Mouse (Mus musculus) telencephalon, adult 2 months (tissue): Measurements from ENCODE around the gene Plppr3.
"Not testable (repeated sequence)": the region's sequence is repeated elsewhere in the genome, so short reads cannot be mapped to it uniquely, and the experiment has no call there.

Experiments used
- DNase-seq: peaks from one replicate; pipeline ENCODE4 v3.0.0-alpha.2; 2011; ENCODE audit warnings: low read depth, low spot score

The Plppr3 gene

DNA sequence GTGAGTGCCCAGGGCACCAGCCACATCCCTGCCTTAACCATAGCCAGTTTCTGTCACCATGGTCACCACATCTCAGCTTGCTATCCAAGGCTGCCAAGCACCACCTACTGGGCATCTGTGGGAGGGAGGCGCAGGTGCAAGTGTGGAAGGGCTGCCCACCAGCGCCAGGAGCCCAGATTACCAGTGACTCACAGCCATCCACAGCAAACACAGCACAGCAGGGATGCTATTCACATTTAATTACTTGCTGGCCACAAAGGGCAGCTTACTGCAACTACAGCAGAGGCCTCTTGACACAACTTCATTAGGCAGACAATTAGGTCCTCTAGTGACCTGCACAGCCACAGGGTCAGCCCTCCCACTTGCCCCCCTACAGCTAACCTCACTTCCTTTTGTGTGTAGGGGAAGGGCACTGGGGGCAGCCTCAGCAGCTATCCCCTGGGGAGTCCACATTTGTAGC is 26.5 kb upstream of the Plppr3 start:
- DNase-seq: peak; percentile 87

DNA sequence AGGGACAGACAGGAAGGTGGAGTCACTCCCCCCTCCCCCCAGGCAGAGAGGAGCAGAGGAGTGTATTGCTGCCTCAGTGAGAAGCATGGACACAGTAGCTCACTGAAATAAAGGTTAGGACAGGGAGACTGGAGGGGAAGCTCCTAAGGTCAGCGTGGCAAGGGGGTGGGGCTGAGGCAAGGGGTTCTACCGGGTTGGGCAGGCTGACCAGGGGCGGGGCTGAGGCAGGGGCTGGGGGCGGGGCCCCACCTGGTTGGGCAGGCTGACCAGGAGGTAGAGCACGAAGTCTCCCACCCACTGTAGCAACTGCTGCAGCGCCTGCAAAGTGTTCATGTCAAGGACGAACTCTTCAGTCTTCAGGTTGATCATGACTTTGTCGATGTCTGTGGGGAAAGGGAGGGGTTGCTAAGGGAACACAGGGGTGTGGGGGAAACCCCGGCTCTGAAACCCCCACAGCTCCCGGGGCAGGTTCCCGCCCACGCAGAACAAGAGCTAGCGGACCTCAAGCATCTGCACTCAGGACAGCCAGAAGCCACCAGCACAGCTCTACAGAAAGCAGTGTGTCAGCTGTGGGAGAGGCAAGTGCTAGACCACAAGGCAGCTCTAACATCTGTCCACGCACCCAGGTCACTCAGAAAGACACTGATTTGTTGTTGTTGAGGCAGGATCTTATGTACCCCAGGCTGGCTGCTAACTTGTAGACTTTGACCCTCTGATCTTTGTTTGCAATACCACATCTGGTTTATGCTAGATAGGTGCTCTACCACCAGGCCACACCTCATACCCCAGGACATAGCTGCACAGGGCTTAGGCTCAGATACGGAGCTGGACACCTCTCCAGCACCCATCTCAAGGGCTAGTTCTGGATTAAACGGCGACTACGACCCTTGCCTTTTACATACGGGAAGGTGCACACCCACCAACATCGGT is 23.1 kb upstream of the Plppr3 start:
- no peak for DNase-seq

DNA sequence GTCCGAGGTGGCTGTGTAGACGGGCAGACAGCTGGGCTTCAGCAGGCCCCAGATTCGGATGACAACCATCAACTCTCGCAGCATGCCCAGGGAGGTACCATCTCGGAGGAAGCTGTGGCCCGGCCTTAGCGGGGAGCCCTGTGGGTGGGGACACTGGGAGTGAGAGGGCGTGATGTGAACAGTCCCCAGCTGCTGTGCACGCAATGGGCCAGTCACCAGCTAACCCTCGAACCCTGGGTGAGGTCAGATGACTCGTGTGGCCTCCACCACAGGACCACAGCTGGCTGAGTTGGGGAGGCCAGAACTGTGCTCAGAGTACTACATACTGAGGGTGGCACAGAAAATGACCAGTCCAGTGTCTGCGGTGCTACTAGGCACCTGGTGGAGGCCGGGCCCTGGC is 22.4 kb upstream of the Plppr3 start:
- DNase-seq: no peak

DNA sequence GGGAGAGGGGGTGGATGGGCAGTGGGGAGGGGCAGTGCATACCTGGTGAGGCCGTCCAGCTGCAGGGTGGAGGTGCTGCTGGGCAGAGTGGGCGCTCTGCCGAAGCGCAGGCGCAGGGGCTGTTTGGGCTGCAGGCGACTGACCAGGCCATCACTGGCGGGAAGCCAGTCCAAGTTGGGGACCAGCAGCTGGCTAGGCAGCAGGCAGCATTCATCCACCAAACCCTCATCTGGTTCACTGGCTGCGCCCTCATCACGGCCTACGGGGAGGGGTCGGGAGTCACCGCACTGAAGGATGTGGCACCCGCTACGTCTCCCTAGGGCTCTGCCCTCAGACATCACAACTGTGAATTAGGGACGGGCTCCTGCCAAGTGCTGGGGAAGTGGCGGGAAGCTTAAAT is 21.9 kb upstream of the Plppr3 start:
- DNase-seq: no peak

DNA sequence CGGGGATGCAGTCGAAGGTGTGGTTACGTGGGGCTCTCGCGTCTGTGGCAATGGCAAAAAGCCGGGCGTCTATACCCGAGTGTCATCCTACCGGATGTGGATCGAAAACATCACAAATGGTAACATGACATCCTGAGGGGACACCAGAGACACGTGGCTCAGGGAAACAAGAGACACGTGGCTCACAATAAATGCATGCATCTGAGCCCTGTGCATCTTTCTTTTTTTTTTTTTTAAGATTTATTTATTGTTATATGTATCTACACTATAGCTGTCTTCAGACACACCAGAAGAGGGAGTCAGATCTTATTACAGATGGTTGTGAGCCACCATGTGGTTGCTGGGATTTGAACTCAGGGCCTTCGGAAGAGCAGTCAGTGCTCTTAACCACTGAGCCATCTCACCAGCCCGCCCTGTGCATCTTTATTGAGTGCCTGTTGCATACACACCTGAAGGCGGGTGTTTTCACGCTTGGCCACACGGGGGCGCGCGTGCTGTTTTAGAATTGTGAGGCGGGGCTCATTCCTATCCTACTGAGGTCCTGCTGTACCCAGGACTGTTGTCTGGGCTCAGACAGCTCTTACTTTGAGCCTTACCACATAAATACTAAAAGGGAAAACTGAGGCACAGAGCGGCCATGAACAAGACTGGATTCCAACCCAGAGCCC is 18.2 kb upstream of the Plppr3 start:
- not testable (repeated sequence) for DNase-seq

DNA sequence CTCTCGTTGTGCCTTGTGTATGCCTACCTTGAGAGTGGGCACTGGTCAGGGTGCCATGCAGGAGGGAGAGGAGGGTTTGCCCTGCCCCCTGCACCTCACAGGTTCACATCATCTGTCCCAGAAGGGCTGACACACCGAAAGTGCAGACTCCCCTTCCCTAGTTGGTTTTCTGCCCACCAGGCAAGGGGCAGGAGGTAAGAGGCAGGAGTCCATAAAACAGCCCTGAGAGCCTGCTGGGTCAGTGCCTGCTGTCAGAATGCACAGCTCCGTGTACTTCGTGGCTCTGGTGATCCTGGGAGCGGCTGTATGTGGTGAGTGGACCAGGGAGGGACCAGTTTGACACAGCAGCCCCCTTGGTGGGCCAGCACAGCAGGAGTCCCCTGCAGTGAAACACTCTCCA is 16.2 kb upstream of the Plppr3 start, which contains the start of gene Cfd:
Cfd (plus strand) TSS at position 184 of the 400 bp plus-strand sequence.
- no peak for DNase-seq

DNA sequence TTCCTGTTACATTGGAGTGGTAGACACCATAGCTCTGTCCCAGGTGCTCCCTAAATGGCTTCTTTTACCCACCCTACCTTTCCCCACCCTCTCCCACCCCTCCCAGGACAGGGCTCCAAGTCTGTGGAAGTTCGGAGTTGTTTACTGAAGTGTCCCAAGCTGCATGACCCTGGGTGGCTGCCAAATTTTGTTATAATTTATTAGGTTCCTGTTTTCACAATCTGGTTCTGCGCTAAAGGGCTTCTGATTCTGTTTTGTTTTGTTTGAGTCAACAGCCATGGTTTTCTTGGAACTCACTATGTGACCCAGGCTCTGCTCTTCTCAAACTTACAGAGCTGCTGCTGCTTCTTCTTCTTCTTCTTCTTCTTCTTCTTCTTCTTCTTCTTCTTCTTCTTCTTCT is 15.0 kb upstream of the Plppr3 start:
- no peak for DNase-seq

DNA sequence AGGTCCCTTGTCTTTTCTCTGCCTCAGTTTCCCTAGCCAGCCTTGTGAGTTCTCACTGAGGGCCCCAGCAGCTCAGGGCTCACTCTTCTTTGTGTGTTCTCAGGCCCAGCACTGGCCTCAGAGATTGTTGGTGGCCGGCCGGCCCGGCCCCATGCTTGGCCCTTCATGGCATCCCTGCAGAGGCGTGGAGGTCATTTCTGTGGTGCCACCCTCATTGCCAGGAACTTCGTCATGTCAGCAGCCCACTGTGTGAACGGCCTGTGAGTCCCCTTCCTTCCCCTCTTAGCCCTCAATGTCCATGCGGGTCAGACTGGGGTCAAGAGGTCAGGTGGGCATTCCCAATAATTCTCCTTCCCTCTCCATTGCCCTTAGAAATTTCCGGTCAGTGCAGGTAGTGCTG is 12.2 kb upstream of the Plppr3 start:
- DNase-seq: no peak

DNA sequence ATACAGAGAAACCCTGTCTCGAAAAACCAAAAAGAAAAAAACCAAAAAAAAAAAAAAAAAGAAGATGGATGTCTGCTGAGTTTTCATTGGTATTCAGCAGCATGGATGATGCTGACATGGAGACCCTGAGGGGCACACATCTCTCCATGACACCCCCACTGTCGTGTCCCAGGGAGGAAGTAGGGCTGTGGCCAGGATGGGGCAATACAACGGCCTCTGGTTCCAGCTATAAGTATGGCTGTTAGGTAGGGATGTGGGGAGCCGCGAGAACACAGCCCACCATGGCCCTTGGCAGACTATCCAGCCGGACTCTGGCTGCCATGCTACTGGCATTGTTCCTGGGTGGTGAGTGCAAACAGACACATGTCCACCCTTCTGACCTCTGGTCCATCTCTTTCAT is 11.6 kb upstream of the Plppr3 start, which contains the start of gene Elane:
Elane (plus strand) TSS at position 194 of the 400 bp plus-strand sequence.
- no peak for DNase-seq

DNA sequence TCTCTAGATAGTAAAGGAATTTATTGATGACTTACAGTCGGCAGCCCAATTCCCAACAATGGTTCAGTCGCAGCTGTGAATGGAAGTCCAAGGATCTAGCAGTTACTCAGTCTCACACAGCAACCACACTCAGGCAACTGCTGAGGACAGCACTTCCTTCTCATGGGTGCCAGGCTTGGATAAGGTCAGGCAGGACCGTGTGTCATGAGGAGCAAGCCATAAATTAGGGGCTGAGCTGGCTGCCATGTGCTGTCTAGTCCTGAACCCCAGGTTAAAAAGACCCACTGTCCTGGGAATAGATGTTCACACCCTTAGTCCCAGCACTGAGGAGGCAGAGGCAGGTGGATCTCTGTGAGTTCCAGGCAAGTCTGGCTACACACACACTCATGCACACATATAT is 10.5 kb upstream of the Plppr3 start:
- DNase-seq: not testable (repeated sequence)

DNA sequence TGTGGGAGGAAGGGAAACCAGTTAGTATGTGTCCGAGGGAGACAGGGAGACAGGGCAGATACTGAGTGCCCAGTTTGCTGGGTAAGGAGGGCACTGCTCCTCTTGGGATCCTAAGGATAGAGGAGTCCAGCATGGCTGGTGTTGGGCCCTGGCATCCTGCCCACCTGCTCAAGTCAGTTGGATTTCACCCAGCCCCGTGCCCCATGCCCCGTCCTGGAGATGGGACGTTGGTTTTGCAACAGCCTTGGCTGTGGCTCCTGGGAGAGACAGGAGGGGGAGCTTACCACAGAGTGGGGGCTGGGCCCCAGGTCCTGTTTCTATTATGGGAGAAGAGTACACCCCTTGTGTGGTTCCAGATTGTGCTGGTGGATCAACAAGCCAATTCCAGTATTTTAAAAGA is 10.0 kb upstream of the Plppr3 start:
- no peak for DNase-seq

DNA sequence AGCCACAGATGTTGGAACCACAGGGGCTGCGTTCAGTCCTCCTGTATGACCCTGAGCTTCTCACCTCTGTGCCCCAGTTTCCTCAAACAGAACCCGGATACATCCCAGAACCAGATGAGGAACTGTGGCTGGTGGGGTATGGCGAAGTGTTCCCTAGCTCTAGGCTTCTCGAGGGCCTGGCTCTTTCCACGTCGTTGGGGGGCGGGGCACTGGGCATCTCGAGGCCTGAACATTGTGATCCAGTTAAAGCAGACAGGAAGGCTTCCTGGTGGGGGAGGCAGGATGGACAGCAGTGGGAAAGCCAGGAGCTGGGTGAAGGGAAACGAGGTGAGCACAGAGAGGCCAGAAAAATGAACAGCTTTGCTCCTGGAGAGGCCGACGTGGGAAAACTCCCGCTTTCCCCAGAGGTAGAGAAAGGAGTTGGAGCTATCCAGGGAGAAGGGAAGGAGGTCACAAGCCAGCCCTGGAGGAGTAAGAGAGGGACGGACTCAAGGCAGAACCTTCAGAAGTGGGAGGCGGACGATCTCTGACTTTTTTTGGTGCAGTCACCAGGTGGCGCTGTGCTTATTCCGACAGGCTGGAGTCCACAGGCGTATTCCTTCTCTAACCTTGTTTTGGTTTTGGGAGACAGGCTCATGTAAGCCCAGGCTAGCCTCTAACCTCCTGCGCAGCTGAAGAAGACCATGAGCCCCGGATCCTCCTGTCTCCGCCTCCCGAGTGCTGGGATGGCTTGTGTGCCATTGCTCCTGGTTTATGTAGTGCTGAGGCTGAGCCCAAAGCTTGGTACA is 9.1 kb upstream of the Plppr3 start:
- DNase-seq: no peak

DNA sequence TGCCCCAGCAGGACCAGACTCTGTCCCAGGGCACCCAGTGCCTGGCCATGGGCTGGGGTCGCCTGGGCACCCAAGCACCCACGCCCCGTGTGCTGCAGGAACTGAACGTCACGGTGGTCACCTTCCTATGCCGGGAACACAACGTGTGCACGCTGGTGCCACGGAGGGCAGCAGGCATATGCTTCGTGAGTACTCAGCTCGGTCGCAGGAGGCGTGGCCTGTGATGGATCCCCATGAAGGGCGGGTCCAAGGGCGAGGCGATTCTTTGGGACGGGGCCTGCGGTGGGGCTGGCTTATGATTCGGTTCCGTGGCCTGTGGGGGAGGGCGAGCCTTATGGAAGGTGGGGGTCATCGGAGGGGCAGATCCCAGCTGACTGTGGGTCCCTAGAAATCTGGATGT is 7.5 kb upstream of the Plppr3 start:
- DNase-seq: no peak

DNA sequence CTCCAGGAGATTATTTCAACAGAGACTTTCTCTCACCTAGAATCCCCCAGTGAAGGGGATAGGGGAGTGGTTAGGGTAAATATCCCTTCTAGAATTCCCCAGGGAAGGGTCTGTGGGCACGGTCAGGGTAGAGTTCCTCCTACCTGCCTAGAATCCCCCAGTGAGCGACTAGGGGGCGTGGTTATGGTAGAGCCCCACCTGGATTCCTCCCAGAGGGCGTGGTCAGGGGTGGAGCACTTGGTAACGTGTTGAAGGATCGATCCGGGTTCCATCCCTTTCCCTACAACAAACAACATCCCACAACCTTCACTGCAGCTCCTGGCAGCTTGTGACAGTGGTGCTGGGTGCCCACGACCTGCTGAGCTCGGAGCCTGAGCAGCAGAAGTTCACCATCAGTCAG is 6.3 kb upstream of the Plppr3 start:
- DNase-seq: no peak

DNA sequence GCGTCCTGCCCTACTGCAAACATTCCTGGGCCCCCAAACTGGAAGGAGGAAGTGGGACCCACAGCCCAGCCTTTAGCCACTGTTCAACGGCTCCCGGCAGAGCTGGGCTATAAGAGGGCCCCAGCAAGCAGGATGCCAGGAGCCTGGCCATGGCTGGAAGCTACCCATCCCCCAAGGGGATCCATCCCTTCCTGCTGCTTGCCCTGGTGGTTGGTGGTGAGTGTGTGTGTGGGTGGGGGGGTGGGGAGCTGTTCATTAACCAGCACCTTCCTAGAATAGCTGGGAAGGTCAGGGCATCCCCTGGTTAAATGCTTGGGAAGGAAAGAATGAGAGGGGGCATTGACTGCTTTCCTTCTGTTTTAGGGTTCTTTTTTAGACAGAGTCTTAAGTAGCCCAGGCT is 5.1 kb upstream of the Plppr3 start:
- no peak for DNase-seq

DNA sequence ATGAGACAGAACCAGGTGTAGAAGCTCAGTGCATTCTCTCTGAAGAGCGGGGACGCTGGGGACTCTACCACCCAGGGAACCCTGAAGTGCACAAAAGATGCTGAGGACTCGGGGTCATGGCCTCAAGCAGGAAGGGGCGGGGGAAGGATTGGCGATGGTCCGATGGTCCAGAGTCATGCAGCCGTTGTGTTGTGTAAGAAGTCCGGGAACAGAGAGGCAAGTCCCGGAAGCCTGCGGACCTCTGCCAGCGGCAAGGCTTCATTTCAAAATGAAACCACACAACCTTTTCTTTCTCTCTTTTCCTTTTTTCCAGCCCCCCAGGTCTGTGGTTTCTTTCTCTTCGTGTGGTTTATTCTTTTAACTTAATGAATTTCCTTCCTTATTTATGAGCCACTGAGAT is 3.3 kb upstream of the Plppr3 start:
- no peak for DNase-seq

DNA sequence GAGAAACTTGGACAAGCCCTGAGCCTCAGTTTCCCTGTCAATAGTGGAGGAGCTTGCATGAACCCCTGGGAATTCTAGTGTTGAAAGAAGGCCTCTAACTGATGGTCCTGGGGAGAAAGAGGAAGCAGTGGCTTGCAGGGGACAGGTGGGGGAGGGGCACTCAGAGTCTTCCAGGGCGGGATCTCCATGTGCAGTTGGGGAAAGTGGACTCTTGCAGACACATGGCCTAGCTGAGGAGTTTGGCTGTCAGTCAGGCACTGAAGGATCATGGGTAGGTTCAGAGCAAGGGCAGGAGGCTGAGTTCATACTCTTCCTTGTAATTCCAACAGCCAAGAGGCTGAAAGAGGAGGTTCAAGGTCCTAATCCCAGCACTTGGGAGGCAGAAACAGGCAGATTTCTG is 2.7 kb upstream of the Plppr3 start:
- DNase-seq: no peak

DNA sequence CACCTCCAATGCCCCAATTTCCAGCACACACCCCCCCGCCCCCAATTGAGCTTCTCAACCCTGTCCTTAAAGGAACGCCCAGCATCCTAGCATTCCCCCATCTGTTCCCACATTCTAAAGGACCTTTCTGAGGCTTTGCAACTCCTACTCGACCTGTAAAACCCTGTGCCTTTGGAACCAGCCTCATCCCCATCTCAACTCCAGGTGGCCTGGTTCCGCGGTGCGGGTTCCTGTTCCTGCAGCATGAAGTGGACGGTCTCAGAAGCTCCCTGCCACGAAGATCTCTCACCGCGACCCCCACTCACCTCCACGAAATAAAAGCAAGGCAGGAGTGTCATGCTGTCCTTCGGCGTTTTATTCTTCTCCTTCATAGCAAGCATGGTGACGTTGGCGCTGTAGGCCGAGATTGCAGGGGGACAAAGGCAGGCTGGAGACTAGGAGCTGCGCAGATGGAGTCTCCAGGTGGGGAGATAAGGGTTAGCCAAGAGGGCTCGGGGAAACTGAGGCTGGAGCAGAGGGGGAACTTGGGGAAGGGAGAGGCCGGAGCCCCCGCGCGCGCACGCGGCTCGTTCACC is 632 bp downstream of the Plppr3 start:
- no peak for DNase-seq

DNA sequence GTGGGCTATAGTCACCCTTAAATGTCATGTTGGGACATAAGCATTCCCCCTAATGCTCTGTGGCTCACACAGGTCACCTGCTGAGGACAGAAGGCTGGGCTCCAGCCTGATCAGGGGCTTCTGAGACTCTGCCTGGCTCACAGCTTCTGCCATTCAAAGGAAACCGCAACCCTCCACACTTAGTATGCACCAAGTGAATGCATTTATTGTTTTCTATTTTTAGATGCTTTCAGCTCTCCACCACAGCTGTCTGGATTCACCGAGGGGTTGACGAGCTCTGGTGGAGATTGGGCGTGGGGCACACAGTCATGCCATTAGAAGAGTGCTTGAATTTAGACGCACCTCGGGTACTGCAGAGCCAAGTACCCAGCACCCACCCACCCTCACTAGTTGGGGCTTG is 1.1 kb downstream of the Plppr3 start:
- DNase-seq: no peak

DNA sequence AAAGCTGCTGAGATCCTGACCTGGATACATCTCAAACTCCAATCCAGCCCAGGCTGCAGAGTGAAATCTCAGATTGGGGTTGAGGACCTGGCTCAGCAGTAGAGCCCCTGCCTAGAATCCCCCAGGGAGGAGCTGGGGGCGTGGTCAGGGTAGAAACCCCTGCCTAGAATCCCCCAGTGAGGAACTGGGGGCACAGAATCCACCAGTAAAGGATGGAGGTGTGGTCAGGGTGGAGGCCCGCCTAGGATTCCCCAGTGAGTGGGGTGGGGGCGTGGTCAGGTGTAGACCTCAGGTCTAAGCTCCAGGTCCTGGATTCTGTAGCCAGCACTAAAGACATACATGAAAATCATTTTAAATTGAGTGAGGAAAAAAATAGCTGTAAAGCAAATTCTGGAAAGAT is 1.6 kb downstream of the Plppr3 start:
- no peak for DNase-seq

DNA sequence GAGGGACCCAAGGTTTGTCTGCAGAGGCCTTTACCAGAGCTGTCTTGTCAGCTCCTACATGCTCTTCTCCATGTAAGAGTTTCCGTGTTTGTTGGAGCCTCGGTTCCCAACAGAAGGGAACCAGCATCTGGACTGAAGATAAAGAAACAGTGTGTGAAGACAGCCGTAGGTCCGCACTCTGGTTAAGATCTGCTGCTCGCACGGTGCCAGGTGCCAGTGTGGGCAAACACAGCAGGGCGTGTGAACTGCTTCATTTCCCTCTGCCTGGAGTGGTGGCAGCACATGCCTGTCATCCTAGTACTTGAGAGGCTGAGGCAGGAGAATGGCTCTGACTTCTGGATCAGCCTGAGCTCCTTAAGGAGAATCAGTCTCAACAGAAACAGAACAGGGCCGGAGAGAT is 2.6 kb downstream of the Plppr3 start:
- no peak for DNase-seq

DNA sequence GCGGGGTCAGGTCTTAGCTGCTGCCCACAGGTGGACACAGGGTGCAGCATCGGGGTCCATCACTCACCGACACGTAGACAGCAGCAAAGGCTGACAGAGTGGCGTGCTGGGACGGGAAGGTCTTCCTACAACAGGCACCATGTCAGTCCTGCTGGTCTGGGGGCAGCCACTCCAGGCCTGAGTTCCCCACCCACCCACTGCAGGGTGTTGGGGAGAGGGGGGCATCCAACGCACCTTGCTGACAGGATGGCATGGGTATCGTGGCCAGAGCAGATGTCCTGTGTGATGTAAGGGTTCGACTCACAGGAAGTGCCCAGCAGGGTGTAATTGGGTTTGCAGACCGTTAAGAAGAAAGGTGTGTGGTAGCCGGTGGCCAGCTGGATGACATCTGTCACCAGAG is 7.8 kb downstream of the Plppr3 start:
- no peak for DNase-seq
